Mouse (Mus musculus) erythroblast, embryonic 14.5 days (primary cell): ENCODE data around the gene Rubcnl.

Source experiments
- GATA1 ChIP-seq: IDR thresholded peaks from 2 replicates; pipeline ENCODE4 v1.6.1; 2012; ENCODE audit warnings: low read length, inconsistent platforms, mixed read lengths
- TAL1 ChIP-seq: IDR thresholded peaks from 3 replicates; pipeline ENCODE4 v1.6.1; 2012; ENCODE audit warnings: low read length, inconsistent platforms, mixed read lengths

DNA sequence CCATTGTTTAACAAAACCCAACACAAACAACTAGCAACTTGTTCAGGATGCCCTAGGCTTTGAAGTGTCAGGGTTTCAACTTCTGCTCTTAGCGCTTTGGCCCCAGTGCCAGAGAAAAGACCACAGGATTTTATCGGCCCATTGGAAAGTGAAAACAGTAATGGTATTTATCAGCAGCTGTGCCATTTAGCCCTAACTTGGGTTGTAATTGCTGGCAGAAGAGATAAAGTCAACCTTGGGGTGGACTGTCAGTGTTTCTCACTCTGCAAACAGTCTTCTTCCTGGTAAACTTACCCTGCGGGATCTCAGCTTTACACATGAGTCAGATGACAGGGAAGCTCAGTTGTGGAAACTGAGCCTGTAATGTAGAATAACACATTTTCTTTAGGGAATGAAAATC lies 43.6 kb upstream of the Rubcnl start:
- TF ChIP-seq TAL1 (peak; percentile 31; the same call in 1 of the 3 replicates), GATA1 (peak; percentile 70)
